Mouse (Mus musculus) fibroblast of lung, adult 2 months (primary cell): ENCODE results near the gene Acvrl1.
"Not testable (repeated sequence)": the region's sequence is repeated elsewhere in the genome, so short reads cannot be mapped to it uniquely, and the experiment has no call there.

ENCODE experiments used
- DNase-seq: peaks from one replicate; pipeline ENCODE4 v3.0.0-alpha.2; 2011; ENCODE audit warnings: low read depth

The Acvrl1 gene

DNA sequence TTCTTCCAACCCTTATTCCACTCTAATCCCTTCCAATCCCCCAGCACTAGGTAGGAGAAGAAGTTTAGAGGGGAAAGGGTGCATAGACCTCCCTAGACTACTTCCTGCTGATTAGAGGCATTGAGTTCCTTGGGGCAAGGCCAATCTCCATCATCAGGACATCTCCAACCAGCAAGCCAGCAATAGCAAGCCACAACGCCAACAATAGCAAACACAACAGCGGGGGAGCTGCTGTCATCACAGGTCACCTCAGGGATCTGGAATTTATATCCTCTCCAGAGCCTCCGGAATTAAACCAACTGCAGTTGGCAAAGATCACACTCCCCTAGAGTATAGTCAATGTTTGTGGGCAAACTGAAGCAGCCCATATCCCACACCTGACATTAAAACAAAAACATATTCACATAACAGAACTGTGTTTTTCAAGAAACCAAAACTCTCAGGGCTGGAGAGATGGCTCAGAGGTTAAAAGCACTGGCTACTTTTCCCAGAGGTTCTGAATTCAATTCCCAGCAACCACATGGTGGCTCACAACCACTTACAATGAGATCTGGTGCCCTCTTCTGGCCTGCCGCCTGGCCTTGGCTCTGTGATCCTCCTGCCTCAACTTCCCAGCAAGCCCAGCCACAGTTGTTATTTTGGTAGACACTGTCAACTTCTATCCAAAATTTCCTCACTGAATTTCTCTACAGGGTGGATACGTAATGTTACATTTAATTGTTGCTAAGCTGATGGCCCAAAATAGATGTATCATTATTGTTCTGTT, 20.2 kb upstream of the Acvrl1 start:
- no peak for DNase-seq

DNA sequence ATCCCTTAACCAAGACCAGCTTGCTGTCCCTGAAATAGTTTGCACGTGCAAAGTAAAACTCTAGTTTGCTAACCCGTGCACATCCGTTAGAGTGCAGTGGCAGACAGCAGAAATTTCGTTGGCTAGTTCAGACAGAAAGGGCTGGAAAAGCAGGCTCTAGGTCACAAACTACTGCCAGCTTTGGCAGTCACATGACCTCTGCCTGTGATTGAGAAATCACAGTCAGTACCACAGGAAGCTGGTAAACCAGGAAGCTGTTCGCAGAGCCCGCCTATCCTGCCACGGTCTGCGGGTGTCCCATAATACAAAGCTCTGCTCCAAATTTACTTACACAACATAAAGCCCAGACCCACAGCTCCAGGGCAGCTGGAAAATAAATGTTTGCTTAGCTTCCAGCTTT, 15.1 kb upstream of the Acvrl1 start:
- DNase-seq = peak; percentile 89

DNA sequence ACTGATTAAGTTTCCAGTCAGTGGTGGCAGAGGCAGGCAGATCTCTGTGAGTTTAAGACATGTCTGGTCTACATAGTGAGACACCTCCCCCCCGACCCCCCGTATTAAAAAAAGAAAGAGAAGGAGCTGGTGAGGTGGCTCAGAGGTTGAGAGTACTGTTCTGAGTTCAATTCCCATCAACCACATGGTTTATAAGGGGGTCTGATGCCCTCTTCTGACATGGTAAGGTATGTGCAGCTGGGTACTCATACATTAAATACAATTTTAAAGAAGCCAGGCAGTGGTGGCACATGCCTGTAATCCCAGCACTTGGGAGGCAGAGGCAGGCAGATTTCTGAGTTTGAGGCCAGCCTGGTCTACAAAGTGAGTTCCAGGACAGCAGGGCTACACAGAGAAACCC, 14.5 kb upstream of the Acvrl1 start:
- not testable (repeated sequence) for DNase-seq

DNA sequence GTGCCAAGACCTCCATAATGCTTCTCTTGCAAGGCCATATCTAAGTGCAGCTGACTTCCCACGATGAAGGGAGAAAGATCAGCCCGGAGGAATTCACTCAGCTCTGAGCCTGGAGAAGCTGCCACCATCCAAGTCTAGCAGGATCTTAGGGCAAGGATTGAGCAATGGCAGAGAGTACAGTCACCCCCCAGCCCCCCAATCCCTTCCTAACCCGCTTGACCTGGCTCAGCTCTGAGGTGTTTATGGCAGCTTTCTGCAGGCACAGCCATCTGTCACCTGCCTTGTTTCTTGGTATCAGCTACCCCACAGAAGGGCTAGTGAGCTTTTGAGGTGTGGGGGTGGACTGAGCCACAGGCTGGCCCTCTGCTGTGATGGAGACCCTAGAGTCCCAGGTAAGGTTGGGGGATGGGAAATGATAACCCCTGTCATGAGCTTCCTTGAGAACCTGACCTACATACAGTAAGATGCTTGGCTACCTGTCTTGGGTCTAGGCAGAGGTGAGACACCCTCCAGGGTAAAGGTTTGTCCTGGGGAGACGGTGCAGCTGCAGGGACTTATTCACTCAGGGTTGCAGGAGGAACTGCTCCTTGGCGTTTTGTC, 12.7 kb upstream of the Acvrl1 start, which contains the start of gene Ankrd33:
Gene Ankrd33, plus strand, starts transcription at position 245 of the 600 bp plus-strand sequence.
- no peak for DNase-seq

DNA sequence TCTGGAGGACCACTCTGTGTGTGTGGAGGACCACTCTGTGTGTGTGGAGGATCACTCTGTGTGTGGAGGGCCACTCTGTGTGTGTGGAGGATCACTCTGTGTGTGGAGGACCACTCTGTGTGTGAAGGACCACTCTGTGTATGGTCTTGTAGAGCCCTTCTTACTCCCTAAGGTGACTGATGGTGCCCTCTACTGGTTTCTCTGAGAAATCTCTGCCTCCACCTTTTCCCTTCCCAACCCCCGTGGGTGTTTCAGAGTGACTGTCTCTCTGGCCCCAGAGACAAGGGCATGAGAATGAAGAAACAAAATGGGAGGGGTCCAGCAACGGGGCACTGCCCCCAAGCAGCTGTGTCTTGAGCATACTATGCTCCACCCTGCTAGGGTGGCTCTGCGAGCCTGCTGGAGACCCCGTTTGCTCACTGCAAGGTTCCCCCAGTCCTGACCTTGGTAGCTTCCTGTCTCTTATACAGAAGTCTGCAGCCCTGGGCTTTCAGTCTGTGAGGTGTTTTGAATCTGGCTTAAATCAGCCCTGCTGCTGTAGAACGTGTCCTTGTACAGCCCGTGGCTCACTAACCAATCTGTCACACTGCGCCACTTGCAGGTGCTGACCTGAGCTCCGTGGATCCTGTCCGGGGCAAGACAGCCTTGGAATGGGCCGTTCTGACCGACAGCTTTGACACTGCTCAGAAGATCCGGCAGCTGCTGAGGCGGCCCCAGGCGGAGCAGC, 9.8 kb upstream of the Acvrl1 start:
- no peak for DNase-seq

DNA sequence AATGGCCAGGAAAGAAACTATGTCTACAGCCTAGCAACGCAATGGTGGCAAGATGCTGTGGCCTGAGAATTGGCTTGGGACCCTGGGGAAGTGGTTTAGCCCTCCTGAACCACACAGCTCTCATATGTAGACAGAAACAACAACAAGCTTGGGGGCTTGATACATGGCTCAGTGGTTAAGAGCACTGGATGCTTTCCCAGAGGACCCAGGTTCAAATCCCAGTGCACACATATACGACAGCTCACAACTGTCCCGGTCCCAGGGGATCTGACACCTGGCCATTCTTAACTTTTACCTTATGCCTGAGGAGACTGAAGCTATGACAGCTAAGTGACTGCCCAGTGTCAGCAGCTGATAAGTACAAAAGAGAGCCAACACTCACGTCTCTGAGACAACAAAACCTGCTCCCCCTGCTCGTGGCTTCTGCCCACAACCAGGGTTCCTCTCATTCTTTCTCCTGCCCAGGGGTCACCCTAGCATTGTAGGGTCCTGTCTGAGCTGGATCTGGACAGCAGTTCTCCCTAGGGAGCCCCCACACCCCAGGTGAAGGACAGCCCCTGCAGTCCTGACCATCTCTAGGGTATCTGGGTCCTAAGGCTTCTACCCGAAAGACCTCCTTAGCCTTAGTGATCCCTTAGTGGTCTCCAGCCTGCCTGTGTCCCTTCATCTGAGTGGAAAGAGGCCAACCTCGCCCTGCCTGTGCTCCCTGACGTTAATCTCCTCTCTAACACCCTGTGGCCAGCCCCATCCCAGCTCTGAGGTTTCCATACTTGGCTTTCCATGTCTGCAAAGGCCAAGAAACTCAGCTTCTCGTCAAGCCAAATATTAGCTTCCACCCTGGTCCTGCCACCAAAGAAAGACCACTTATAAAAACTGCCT, 6.7 kb upstream of the Acvrl1 start:
- no peak for DNase-seq

DNA sequence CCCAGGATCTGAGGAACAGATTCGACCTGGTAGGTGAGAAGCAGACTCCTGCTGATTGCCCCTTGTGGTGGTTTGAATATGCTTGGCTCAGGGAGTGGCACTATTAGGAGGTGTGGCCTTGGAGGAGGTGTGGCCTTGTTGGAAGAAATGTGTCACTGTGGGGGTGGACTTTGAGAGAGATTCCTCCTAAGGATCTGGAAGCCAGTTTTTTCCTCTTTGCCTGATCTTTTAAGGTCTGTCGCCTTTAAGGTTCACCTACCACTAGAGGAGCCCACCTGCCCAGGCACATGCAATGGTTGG, 6.1 kb upstream of the Acvrl1 start:
- DNase-seq = no peak

DNA sequence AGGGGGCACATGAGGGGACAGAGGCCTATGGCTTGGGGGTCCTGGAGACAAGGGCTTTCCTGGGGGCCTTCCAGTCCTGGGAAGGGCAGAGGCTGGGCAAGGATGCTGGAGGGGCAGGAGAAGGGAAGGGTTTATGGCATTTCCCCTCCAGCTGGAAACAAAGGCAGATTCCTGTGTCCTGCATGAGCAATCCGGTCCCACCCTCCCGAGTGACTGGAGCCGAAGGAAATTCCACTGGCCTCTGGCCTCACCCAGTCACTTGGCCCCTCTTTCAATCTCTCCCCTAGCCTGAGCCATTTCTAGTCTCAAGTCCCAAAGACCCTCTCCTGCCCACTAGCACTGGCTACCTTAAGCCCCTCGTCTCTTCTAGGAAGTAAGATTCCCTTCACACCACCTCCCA, 5.1 kb upstream of the Acvrl1 start:
- DNase-seq = no peak

DNA sequence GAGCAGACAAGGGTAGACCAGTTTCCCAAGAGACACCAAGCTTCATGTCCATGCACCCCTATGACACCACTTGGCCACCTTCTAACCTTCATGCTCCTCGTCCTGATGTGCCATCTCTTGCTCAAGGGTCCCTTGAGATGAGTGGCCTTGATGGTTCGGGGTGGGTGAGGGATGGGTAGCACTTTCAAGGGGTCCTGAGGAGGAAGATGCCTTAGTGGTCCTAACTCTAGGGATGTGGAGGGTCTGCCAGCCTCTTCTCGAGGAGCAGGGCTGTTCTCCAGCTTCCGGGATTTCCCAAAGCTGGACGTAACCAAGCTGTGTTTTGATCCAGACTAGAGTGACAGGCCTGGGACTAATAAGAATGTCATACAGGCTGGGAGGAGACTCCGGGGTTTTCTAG, 2.8 kb upstream of the Acvrl1 start:
- DNase-seq = no peak

DNA sequence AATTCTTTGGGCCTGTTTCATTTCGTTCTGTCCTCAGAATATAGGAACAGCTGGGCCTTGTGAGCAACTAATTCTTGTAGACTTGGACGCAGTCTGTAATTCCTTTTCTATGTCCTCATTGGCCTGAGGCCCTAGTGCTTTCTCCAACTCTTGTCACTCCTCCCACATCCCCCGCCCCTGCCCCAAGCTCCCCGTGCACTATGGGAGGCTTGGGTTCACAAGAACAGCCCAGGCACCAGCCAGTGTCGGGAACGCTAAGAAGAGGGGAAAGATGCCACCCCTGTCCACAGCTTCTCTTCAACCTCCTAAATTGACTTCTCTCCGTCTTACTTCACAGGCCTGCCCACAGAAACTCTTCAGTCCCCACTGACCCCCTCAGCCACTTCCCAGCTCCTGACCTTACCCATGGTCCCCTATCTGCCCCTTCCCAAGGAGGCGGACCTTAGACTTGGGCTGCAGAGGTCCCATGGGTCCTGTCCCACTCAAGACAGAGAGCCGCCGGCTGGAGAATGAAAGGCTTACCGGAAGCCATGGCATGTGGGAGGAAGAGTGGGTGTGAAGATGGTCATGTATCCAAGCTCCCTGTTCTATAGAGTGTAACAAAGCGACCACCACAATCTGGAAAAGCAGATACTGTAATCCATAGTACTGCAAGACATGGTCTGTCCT, 1.3 kb upstream of the Acvrl1 start:
- DNase-seq = peak; percentile 51

DNA sequence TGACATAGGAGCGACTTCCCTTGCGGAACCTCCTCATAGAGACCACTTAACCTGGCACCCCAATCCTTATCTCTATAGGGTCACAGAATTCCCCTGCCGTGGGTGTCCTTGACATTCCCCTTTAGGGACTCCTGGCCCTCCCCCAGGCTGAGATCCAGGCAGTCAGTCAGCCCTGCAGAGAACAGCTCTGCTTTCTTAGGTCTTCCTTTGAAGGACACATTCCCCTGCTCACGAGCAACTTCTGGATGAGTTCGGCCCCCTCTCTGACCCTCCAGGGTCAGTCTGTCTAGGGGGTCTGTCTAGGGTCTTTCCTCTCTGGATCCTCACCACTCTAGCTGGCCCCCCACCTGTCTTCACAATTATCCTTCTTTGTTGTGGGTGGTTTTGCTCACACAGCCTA, 1.1 kb downstream of the Acvrl1 start:
- DNase-seq = no peak

DNA sequence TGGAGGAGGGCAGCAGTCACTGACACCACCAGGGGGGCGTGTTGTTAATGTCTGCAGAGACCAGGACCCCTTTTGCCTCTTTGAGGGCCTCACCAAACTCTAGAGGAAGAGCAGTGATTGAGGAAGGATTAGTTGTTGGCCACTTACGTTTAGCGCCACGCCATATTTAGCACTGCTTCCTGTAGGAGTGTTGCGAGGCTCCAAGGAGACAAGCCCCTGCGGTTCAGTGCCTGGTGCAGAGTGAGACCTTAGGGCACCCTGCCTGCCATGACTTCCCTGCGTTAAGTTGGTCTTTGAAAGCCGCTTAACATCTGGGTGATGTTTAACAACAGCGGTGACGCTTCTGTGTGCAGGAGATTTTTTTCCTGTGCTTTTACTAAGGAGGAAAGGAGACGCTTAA, 3.2 kb downstream of the Acvrl1 start:
- no peak for DNase-seq

DNA sequence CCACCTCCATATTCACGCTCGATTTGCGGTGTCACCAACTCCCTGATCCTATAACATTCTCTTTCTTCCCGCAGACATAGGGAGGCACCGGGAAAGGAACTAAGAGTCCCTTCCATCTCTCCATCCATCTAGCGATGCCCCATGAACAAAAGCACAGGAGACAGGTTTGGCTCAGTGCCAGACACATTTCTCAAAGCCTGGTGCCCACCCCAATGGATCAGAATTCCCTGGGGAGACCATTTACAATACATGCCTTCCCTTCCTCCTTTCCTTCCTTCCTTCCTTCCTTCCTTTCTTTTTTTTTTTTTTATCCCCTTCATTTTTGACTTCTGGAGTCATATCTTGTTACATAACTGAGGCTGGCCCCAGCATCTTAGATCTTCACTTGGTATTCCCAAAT, 3.7 kb downstream of the Acvrl1 start:
- DNase-seq = no peak

DNA sequence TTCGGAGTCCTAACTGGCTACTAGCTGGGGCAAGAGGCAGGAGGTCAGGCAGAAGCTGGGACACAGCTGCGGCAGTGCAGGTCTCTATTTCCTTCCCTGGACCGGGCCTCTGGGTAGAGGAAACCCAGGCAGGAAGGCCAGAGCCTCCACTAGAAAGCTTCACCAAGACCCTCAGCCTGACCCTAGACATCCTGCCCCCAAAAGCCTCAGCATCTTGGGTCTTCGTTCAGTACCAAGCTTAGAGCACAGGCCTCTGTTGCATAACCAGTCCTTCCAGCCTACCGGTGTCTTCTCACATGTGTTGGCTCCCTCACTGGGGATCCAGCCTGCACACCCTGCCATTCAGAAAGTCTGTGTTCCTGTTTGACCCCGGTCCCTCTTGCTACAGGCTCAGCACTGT, 4.4 kb downstream of the Acvrl1 start:
- DNase-seq = no peak

DNA sequence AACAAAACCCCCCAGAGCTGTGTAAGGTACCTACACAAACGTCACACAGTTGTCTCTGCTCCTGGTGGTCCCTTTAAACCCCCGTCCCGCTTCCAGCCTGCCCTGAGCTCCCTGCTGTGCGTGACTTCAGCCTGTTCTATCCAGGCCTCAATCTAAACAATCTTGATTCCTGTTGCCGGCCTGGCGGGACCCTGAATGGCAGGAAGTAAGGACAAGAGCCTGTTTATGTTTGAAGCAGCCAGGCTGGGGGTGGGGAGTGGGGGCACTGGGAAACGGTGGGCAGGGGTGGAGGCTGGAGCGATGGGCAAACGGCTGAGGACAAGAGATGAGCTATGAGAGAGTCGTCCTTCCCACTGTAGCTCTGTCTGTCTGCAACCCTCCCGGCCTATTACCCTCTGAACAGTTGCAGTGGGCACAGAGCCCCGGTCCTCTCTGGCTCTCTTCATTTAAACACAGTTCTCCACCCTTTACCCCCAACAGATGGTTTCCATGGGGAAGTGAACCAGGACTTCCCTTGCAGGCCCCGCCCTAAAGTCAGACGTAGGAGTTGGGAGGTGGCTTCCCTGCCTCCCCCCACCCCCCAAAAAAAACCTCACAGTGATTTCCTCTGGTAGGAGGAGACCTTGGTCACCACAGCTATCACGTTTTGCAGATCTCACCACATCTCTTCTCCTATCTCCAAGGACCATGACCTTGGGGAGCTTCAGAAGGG, 5.8 kb downstream of the Acvrl1 start:
- DNase-seq = no peak

DNA sequence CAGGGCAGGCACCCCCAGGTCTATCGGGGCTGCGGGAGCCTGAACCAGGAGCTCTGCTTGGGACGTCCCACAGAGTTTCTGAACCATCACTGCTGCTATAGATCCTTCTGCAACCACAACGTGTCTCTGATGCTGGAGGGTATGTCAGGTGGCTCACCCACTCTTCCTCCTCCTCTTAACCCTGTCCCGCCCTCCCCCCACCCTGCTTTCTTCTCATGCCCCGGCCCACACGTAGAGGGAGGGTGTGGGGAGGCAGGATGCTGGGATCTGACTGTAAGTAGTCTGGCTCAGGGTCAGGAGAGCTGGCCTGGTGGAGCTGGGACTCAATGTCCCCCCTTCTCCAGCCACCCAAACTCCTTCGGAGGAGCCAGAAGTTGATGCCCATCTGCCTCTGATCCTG, 7.1 kb downstream of the Acvrl1 start:
- no peak for DNase-seq

DNA sequence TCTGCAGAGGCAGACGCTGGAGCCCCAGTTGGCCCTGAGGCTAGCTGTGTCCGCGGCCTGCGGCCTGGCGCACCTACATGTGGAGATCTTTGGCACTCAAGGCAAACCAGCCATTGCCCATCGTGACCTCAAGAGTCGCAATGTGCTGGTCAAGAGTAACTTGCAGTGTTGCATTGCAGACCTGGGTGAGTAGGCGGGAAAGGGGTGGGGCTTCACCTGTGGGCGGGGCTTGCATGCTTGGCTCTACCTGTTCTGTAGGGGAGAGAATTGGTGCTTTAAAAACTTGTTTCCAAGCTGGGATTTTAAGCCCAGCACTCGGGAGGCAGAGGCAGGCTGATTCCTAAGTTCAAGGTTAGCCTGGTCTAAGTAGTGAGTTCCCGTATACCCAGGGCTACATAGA, 9.1 kb downstream of the Acvrl1 start:
- no peak for DNase-seq

DNA sequence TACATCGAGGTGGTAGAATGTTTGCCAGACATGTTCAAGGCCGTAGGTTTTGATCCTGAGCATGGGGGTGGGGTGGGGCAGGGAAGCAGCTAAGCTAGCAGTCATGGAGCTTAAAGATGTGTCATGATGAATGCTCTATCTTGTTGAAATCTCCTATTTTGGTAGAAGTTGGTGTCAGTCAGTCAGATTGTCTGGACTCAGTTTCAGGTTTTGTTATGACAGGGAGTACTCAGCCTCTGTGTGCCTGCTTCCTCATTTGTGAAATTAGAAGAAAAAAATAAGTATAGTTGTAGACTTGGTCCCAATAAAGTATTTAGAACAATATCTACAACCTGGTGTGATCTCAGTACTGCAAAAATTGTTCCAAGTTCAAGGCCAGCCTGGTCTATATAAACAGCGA, 10.4 kb downstream of the Acvrl1 start:
- no peak for DNase-seq

DNA sequence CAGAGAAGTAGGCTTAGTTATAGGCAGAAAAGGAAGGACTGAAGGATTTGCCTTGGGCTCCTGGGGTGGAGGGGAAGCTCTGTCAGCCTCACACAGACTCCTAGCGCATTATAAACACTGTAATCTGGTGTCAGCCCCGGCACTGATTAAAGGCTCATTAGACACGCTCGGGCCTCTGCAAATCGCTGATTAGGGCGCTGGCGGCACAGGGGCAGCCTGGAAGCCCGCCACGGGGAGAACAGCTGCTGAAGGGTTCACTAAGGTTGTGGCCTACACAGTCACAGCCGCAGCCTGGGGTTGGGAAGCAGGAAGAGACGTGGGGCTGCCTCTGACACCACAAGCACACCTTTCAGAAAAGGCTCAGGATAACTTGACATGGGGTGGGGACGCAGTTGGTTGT, 11.6 kb downstream of the Acvrl1 start:
- DNase-seq = no peak

DNA sequence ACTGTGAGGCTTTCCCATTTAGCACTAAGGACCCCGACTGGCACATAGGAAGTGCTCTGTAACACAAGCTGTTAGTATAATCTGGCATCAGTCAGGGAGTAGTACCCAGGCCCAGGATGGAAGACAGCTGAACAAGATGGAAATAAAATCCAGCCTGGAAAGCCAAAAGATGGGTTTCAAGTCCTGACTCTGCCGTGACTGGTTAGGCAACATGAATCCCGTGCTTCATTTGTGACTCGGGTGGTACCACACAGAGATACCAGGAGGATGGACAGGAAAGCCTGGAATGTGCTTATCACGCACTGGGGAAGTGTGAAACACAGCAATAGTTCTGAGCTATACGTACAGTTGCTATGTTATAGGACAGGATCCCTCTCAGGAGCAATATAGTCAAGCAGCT, 12.3 kb downstream of the Acvrl1 start:
- DNase-seq = no peak

DNA sequence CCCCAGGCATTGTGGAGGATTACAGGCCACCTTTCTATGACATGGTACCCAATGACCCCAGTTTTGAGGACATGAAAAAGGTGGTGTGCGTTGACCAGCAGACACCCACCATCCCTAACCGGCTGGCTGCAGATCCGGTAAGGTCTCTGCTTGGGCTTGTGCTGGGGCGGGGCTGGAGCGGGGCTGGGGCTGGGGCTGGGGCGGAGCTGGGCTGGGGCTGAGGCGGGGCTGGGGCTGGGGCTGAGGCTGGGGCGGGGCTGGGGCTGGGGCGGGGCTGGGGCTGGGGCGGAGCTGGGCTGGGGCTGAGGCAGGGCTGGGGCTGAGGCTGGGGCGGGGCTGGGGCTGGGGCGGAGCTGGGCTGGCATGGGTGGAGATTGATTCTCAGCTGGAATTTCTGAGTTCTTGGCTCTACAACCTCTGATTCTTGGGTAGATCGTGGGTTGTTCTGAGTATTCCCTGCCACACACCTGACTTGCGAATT, 12.8 kb downstream of the Acvrl1 start:
- no peak for DNase-seq
